Mouse (Mus musculus) mature B cell (primary cell): ENCODE data around the gene Ablim1.

ENCODE experiments used
- in situ Hi-C: fragments of 300-500 bp; cut with MboI; formaldehyde crosslinking; loops from 2 replicates; pipeline ENCODE4 v1.14.3; 2019

Gene Ablim1

GRCm38 (mm10) chr19:57155121-57155884, 159.4 kb downstream of the Ablim1 start:
- in situ Hi-C loops: loop anchor here (10.0 to 25.0 kb wide), 2 partner anchors 199 to 482 kb away; no protein-coding TSS in a partner anchor

- in situ Hi-C loops: loop anchor here (10.0 to 25.0 kb wide), 2 partner anchors 202 to 485 kb away; no protein-coding TSS in a partner anchor
Measured at GRCm38 (mm10) chr19:57152357-57152756, 162.4 kb downstream of the Ablim1 start.

DNA sequence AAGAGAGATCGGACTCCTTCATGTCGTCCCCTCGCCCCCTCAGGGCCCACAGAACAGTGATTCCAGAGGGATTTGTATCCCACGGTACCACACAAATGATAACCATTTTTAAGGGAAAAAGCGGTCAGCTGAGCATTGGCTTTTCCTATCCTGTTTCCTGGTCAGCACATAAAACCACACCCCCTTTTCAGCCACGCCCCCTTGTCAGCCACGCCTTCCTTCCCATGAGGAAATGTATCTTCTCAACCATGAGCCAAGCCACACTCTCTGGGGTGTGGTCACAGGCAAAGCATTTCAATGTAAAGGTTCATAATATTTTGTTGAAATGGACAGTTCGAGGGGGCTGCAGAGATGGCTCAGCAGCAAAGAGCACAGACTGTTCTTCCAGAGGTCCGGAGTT, 163.2 kb downstream of the Ablim1 start:
- in situ Hi-C loops: loop anchor here (10.0 to 25.0 kb wide), 2 partner anchors 203 to 486 kb away; no protein-coding TSS in a partner anchor

GRCm38 (mm10) chr19:57150275-57150674, 164.4 kb downstream of the Ablim1 start:
- in situ Hi-C loops: loop anchor here (10.0 to 25.0 kb wide), 2 partner anchors 205 to 487 kb away; no protein-coding TSS in a partner anchor

- in situ Hi-C loops: no loop called here
Measured at GRCm38 (mm10) chr19:57147746-57148145, 167.0 kb downstream of the Ablim1 start.

DNA sequence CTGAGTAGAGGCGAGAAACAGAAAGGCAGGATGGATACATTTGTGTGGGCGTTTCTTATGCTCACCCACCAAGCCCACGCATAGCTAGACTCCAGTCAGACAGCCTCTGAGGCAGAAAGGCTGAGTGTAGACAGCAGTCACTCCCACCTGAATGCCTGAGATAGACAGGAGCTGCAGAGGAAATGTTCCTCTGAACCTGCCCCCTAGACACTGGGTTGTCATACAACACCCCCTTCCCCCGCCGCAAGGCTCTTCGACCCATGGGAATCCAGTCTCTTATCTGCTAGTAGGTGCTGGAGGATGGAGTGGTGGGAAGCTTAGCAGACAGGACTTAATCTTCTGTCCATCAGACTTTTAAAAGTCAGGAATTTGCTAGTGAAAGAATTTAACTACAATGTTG, 167.8 kb downstream of the Ablim1 start:
- in situ Hi-C loops: no loop called here

- in situ Hi-C loops: no loop called here
Measured at GRCm38 (mm10) chr19:57143646-57144045, 171.1 kb downstream of the Ablim1 start.

- in situ Hi-C loops: no loop called here
Measured at GRCm38 (mm10) chr19:57141756-57142461, 172.8 kb downstream of the Ablim1 start.

DNA sequence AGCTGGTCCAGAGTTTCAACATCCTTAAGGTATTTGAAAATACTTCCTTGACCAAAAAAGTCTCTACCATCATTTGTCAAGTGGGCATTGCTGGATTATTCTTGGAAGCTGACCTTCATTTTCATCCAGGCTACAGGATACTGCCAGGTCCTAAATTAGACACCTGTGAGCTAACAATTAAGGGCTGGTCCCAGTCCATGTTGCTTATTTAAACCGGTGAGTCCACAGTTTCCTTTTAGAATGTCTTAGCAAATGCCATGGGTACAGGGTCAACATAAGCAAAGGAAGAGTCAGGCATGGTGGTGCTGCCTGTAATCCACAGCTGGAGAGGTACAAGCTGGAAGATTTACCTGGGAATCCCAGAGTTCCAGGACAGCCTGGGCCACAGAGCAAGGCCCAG, 173.8 kb downstream of the Ablim1 start:
- in situ Hi-C loops: no loop called here

DNA sequence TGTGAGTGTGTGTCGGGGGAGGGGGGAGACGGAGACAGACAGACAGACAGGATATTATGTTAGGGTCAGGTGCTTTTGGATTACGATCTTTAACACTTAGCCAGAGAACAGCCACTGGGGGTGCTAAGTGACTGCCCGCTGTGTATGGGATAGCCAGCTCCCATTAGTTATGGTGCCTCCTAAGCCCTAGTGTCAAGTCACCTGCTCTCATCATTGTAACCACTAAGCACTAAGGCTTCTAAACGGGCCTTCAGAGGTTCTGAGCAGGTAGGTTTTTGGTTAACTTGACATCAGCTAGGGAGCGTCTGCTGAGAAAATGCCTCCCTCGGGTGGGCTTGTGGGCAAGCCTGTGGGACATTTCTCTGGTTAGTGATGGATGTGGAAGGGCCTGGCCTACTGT, 174.6 kb downstream of the Ablim1 start:
- in situ Hi-C loops: no loop called here

- in situ Hi-C loops: loop anchor here (5.0 kb wide), 1 partner anchor 72 kb away; no protein-coding TSS in a partner anchor
Measured at GRCm38 (mm10) chr19:57138909-57139617, 175.7 kb downstream of the Ablim1 start.

GRCm38 (mm10) chr19:57138469-57138868, 176.2 kb downstream of the Ablim1 start:
- in situ Hi-C loops: loop anchor here (5.0 kb wide), 1 partner anchor 71 kb away; no protein-coding TSS in a partner anchor

DNA sequence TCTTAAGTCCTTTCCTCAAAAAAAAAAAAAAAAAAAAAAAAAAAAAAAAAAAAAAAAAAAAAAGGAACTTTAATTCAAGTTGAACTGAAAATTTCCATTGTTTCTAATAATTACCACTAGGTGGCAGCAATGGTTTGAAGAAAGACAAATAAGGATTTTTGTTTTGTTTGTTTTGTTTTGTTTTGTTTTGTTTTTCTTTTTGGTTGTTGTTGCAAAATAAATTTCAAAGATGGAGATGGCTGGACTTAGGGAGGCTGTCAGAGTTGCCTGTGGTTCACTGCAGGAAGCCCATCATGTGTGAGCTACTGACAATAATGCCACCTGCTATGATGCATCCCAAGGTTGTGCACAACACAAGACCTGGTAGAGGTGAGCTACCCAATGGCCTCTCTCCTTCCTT, 176.7 kb downstream of the Ablim1 start:
- in situ Hi-C loops: loop anchor here (5.0 kb wide), 1 partner anchor 71 kb away; no protein-coding TSS in a partner anchor

- in situ Hi-C loops: loop anchor here (5.0 kb wide), 1 partner anchor 69 kb away; no protein-coding TSS in a partner anchor
Measured at GRCm38 (mm10) chr19:57136228-57136627, 178.5 kb downstream of the Ablim1 start.

DNA sequence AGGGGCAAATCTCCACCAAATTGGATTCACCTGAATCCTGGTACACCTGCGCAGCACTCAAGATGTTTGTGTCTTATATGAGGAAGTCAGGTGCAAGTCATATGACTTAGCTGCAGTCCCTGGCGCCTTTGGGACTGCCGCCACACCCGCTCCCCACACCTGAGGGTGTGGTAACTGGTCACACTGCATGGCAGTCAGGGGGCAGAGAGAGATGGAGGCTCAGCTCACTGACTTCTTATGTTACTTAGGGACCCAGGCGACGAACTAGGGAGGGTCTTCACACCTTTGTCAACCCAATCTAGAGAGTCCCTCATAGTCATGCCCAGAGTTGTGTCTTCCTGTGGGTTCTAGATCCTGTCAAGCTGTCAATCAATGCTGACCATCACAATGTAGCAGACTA, 179.1 kb downstream of the Ablim1 start:
- in situ Hi-C loops: loop anchor here (5.0 kb wide), 1 partner anchor 68 kb away; no protein-coding TSS in a partner anchor

- in situ Hi-C loops: loop anchor here (5.0 kb wide), 1 partner anchor 68 kb away; no protein-coding TSS in a partner anchor
Measured at GRCm38 (mm10) chr19:57134654-57135348, 179.9 kb downstream of the Ablim1 start.

- in situ Hi-C loops: no loop called here
Measured at GRCm38 (mm10) chr19:57132916-57133520, 181.7 kb downstream of the Ablim1 start.

DNA sequence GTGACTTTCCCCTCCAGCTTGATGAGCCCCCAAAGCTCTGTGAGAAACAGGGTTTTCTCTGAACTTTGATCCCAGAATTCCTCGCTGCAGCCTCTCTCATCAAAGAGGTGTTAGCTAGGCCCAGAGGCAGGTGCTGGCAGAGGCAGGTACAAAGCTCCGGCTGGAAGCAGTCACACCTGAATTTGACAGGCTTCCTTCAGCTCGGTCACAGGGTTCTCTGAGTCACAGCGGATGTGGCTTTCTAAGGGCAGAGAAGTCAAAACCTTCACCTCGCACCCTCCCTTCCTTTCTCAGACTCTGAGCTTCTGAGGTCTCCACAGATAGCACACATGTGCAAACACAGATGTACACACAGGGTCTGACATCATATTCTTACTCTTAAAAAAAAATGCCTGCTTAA, 182.4 kb downstream of the Ablim1 start:
- in situ Hi-C loops: no loop called here

DNA sequence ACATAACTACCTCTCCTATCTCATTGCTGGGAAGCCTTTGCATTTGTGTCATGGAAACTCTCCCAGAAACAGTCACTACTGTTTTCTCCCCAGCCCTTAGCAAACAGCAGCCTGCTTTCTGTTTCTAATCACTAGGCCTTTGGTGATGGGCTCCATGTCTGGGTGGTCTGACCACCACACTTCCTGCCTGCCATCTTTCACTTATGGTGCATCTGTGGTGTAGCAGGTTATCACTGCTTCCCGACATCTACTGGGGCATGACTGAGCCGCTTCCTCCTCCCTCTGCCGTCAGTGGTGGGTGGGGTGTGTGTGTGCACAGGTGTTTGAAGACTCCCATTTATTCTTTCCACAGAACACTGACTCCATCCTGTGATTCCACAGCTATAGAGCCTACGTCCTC, 183.4 kb downstream of the Ablim1 start:
- in situ Hi-C loops: no loop called here

DNA sequence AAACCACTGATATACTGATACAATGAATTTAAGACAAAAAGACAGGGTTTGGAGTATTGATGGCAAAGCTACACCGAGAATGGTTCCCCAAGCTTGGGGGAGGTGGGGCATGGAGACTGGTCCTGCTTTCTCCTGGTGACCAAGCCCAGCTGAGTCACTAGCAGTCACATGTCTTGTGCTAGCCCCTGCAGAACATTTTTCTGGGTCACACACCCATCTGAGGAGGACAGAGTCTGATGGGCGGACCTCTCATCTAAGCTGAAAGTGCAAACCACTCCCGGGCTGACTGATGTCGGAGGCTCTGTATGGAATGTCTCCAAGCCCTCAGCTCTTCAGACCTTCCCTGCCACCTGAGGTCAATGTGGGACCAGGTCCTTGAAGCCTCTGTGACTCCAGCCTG, 184.1 kb downstream of the Ablim1 start:
- in situ Hi-C loops: no loop called here

DNA sequence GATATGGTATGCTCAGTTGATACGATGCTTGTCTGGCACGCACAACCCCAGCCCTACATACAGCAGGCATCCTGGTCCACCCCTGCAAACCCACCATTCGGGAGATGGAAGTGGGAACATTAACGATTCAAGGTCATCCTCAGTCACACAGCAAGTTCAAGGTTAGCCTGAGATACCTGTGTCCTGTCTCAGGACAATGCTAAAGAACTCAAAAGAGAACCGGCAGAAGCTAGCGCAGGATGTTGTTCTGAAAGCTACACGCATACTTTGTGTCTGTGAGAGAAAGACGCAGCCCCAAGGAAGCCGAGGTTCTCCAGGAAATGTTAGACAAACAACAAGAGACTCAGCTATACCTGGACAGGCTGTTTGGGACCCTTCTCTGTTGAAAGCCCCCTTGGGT, 185.0 kb downstream of the Ablim1 start:
- in situ Hi-C loops: no loop called here
